Mouse (Mus musculus) adrenal gland, postnatal 4 days (tissue): ENCODE measurements around the gene Abhd6. TPM values are rescaled to one million over a fixed set of nuclear protein-coding genes. Genes with fewer than 3 reads are reported as not detected.

Experiments used
- total RNA-seq, 2 experiments: library from RNA; stranded (reverse); gene quantifications; 2 replicates each; pipeline ENCODE4 v1.2.3; 2021

The Abhd6 gene
- total RNA-seq, 2 experiments from 2014 or later, result 42.3 to 47.3 TPM

Other genes starting within 250 kb of the Abhd6 start
- gene Gm26661, start 211.3 kb upstream of the Abhd6 start, total RNA-seq, result not detected
- 10 to 100 TPM; 54.7 to 54.8 TPM for gene Flnb, start 184.9 kb upstream of the Abhd6 start, total RNA-seq
- gene Gm45521, start 45.6 kb upstream of the Abhd6 start, total RNA-seq, result not detected
- 1 to 10 TPM in 1 of 2 experiments, under 1 TPM in 1; 0.31 to 2.5 TPM for gene Dnase1l3, start 8.3 kb upstream of the Abhd6 start, total RNA-seq
- 10 to 100 TPM; 25.8 to 37.4 TPM for gene Rpp14, start 77.5 kb downstream of the Abhd6 start, total RNA-seq
- 10 to 100 TPM; 33.2 to 37.1 TPM for gene Pxk, start 95.3 kb downstream of the Abhd6 start, total RNA-seq
- gene Pdhb, start 170.1 kb downstream of the Abhd6 start, total RNA-seq, result 100 to 1,000 TPM; 233 to 238 TPM
- 10 to 100 TPM; 16.0 to 18.8 TPM for gene Kctd6, start 211.2 kb downstream of the Abhd6 start, total RNA-seq